Mouse (Mus musculus): Measurements from ENCODE around the gene Cand1. TPM values are rescaled to one million over a fixed set of nuclear protein-coding genes. Genes with fewer than 3 reads are reported as not detected.

Cand1 gene
- total RNA-seq (2021): 10 to 100 TPM; 17.3 TPM
- long read RNA-seq, experiment 1, full-length matches to known transcripts: 3 of 4 reads
- long read RNA-seq, experiment 1, partial matches to known transcripts: 1 of 4 reads
- long read RNA-seq, experiment 1, other reads (novel, unspliced or antisense): 0 of 4 reads
- long read RNA-seq, experiment 2, full-length matches to known transcripts: 10 of 13 reads
- long read RNA-seq, experiment 2, partial matches to known transcripts: 2 of 13 reads
- long read RNA-seq, experiment 2, other reads (novel, unspliced or antisense): 1 of 13 reads

DNA sequence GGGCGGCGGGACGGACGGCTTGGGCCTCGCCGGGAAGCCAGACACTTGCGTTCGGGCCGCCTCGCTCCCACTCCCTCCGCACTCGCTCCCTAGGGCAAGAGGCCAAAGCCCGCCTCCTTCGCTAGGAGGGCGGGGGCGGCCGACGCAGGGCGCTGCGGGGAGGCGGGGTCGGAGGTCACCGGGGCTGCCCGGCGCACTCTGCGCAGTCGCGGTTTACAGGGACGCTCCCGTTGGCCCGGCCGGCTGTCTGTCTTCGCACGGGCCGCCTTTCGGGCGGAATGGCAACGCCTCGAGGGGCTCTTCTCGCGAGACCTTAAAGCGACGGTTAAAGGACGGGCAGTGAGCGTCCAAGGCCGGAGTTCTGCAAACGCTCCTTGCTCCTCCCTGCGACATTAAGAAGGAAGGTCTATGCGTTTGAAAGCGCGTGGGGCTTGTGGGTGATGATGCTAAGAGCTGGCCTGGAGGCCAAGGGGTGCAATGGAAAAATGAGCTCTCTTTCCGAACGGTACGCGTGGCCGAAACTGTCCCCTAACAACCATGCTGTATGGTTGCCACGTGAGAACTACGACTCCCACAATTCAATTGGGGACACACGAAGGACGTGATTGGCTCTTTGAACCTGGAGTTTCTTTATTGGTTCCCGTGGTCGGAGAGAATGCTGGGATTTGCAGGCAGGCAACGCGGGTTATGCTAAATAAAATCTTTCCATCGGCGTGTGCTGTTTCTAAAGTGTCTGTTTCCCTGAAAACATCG, at the start of gene Cand1:
Cand1 (minus strand) TSS at position 87 of the 753 bp plus-strand sequence.
- DNase-seq: peak; percentile 100

- DNase-seq: no peak
These were observed 39.0 kb upstream of the Cand1 start for GRCm38 (mm10) chr10:119278871-119279270.

- DNase-seq: no peak
These were observed 34.5 kb upstream of the Cand1 start for GRCm38 (mm10) chr10:119274333-119274732.

- no peak for DNase-seq
These were observed 32.7 kb upstream of the Cand1 start for GRCm38 (mm10) chr10:119272536-119272935.

GRCm38 (mm10) chr10:119272005-119272404, 32.1 kb upstream of the Cand1 start:
- DNase-seq: no peak

GRCm38 (mm10) chr10:119271101-119271500, 31.2 kb upstream of the Cand1 start:
- DNase-seq: no peak

DNA sequence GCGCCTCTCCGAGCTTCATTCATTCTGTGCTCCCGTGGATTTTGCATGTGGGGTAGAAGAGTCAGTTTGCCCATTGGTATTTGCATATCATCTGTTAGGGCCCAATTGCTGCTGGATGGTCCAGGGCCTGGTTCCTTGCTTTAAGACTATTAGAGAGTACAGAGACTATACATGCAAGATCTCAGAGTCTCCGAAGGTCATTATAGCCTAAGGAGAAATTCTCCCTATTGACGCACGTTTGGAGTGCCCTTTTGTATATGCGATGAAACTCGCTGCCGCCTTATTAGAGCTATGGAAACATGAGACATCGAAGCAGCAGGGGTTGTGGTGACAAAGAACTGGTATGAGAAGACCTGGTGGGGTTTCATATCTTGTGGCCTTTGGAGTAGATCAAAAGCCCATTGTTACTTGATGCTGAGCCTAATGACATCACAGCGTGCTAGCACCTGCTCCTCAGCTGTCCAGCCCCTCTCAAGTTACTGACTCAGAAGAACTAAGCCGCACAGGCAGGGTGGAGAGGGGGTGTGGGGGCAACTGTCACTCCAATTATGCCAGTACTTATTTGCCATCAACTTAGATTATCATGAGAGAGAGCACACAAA, 30.6 kb upstream of the Cand1 start:
- no peak for DNase-seq

DNA sequence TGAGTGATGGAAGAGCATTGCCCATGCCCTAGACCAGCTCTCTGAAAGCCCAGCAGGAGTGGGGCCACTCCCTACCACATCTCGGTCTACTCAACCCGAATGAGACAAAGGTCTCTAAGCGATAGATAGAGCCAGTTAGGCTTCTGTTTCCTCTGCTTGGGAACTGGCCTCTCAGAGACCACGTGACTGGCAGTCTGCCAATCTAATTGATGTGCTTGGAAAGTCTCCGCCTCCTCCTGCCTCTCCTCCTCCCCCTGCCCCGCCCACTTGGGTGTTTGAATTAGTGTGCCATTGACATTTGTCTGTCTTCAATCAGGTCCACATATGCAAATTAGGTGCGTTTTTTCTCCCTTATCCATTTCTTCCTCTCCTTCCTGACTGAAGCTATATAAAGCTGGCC, 24.9 kb upstream of the Cand1 start:
- no peak for DNase-seq

GRCm38 (mm10) chr10:119262821-119263220, 23.0 kb upstream of the Cand1 start:
- DNase-seq: no peak

DNA sequence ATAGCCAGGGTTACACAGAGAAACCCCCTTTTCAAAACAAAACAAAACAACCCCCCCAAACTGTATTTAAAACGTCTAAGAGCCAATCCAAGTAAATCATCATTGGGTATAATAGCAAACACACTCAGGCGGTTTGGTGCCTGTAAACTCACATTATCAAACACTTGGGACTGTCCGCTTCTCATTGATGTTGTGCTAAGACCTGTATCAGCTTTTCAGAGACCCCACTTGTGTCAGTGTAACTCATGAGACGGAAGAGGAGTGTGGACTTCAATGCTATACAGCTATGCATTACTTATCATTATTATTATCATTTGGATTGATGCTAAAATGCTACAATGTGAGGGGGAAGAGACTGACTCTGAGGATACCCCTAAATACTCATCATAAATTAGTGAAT, 18.0 kb upstream of the Cand1 start:
- DNase-seq: no peak

DNA sequence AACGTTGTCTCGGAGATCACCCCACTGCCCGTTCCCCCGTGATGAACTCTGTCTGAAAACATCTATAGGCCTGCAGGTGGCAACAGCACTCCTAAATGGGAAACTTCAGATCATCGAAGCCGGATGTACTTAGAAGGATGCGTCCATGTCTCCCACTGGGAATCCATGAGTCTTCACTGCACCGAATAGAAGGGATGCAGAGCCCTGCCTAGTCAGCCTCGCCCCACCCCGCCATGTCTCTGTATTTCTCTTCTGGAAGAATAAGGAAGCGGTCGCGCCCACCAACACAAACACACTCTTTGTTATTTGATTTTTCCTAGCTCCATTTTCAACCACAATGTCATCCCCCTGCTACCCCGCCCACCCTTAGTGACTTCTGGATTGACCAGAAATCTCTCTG, 4.3 kb upstream of the Cand1 start:
- DNase-seq: no peak

DNA sequence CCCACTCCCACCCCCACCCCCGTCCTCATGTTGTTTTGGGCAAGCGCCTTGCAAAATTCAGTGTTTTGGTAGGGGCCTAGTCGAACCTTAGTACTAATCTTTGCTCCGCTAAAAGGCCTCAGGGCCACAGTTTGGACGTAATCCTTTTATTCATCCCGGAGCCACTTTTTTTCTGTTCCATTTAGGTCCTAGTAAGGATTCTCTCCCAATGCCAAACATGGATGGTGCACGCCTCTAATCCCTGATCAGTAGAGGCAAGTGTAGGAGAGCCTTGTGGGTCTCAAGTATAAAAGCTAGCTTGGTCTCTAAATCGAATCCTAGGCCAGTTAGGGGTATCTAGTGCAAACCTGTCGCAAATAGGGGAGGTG, 851 bp upstream of the Cand1 start:
- DNase-seq: no peak

DNA sequence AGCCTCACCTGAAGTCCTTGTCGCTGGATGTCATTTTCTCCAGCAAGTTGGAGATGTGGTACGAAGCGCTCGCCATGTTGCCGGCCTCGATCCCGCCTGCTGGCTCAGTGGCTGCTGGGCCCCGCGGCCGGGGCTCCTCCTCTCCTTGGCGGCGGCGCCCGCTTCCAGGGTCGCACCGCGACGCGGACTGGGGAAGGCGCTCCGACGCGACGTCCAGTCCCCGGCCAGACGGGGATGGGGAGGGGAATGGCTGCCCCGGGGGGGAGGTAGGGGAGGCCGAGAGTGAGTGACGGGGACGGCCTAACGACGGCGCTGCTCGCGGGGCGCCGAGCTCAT, 254 bp downstream of the Cand1 start:
- no peak for DNase-seq

- DNase-seq: peak; percentile 58
These were observed 747 bp downstream of the Cand1 start for GRCm38 (mm10) chr10:119238985-119239631.

- DNase-seq: no peak
These were observed 8.3 kb downstream of the Cand1 start for GRCm38 (mm10) chr10:119231526-119231925.

DNA sequence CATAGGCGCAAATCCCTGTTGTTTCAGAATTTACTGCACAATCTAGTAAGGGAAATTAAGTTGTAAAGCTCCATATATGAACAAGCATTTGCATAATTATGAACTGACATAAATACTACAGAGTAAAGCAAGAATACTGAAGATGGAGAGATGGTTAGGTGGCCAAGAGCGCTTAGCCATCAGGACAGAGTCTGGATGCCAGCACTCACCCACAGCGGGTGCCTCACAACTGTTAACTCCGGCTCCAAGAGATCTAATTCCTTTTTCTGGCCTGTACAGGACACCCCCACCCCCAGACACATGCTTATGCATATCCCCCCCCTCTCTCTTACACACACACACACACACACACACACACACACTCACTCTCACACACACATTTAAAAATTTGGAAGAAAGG, 9.2 kb downstream of the Cand1 start:
- no peak for DNase-seq

DNA sequence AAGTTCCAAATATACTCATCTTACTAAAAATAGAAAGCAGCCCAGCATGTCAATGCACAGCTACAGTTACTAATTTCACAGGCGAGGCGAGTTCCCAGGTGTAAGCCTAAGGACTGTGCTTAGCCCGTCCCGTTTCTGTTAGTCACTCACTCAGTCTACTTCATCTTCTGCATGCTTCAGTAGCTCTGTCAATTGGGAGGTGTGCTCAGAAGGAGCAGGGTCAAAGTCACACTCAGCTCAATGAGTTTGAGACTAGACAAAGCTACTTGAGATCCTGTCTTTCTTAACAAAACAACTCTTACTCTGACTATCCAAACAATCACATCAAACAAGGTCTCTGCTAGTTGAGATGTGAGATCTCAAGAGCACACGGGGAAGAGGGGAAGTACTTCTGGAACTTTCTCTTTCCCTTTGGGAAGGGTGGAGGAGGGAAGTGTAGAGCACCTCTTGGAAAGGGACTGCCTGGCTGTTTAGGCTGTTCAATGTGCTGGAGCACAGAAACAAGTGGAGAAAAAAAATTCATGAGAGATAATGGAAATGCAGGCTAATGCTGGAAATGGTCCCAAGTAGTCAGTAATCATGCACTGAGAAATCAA, 9.7 kb downstream of the Cand1 start:
- DNase-seq: no peak

- no peak for DNase-seq
These were observed 16.2 kb downstream of the Cand1 start for GRCm38 (mm10) chr10:119223686-119224085.

DNA sequence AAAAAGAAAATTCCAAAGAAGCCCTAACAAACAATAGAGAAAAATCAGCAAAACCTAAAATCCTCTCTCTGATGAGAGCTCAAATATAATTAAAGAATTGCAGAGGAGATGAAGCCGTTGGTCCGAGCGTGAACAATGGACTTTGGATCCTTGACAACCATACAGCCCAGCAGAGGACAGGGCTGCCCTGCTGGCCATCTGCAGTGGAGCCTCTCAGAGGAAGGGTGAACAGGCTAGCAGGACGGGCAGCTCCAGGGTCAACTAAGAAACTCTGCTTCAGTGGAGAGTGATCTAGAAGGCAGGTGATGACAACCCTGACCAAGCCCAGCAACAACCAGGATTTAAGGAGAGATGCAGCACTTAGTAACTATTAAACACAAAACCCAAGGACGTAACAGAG, 18.2 kb downstream of the Cand1 start:
- no peak for DNase-seq

- peak; percentile 20 for DNase-seq
These were observed 20.4 kb downstream of the Cand1 start for GRCm38 (mm10) chr10:119219415-119219814.

DNA sequence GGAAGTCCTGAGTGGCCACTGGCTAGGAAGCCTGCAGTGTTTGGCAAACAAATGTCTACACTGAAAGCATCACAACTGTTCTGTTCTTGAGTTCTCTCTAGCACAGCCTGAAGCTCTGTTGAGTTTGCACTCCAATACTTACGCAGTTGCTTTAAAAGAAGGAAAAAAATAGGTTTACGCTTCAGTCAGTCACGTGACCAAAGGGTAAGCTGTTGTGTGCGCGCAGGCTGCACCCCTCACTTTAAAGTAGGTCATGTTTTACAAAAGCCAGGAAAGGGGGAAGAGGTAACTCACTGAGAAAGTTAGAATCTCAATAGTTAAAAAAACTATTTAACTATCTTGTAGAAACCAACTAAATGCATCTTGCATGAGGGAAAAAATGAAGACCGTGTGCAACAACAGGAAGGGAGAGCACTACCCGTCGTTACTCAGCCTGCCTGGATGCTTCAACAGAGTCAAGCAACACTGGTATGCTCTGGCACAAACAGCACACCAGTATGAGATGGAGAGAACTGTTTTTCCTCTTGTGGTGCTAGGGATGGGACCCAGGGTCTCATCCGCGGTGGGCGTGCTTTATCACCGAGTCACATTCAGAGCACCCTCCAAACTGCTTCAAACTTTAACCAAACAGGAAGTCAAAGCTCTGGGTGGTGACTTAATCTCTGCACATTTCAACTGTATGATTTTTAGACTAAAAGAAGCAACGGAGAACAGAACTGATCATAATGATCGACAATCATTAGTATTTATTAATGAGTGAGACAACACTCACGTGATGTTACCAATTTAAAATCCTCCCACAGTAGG, 21.4 kb downstream of the Cand1 start:
- DNase-seq: no peak

DNA sequence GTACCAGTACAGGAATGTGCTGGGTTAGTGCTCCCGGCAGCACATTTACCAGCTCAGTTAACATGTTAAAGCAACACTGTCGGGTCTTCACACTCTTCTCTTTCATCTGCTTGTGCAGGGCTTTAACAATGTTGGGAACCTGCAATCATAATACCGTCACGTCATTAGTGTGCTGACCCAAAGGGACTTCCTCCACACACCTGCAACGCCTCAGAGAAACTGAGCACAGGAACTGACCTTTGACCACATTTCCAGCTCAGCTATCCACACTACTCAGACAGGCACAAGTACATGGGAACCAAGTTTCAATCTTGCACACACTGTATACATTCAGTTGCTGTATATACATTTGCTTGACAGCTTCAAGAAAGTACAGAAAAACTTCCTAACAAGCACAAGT, 27.4 kb downstream of the Cand1 start:
- DNase-seq: no peak

Data from gastrocnemius, postnatal 25 days (tissue).